12 mouse cellular contexts compared by ENCODE assay signal in the genomic region with DNA sequence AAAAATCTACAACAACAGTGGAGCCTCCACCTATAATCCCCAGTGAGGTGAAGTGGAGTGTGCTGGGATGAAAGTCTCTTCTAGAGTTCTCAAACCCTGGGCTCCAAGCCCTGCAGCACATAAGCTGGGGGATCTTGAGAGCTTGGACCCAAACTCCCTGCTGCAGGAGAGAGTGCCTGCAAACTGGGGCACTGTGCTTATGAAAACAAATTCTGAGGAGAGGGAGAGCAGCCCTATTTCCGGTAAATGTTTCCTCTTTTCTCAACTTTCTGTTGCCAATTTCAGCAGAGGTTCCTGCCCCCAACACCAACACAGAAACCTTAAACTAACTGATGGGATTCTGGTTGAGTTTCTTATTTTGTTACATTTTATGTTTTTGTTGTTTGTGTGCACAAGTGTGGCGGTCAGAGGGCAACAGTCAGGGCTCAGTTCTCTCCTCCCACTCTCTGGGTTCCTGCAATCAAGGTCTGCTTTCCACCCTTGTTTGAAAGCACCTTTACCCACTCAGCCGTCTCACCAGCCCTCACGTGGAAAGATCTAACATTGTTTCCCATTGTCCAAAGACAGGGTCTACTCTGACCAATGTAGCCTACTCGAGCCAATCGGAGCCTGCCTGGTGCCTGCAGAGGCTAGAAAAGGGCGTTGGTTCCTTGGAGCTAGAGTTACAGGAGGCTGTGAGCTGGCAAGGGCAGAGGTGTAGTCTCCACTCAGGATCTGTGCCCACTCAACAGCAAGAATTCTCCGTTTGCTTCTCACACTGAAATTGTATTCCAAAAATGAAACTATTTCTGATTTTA. TPM values are rescaled to one million over a fixed set of nuclear protein-coding genes. Genes with fewer than 3 reads are reported as not detected.
A peak's percentile ranks its signal among the peaks of the same experiment; 100 is the strongest.
DNase-seq lines count a peak whose midpoint lies in the region; TF ChIP-seq lines count a peak whose summit lies in the region.
"Had no signal": no experiment of that assay in that cellular context is flagged by ENCODE, and none has a peak within 500 bp of the region (broad histone marks: within the 10 kb centered on the region; RNA-seq: fewer than 3 reads in every experiment).

No protein-coding gene starts in this region.

- intact Hi-C loops in heart, adult 2 months (cut with DNase I) = loop anchor here (2.0 to 5.0 kb wide), 2 partner anchors 31 to 173 kb away; a partner anchor contains a TSS

- WGBS in heart, embryonic 10.5 days = 57% methylated on average over 8 of the region's 8 CpGs
- 50% methylated on average over 8 of the region's 8 CpGs for WGBS in heart, adult 2 months
- 11% methylated on average over 8 of the region's 8 CpGs for WGBS in spleen, adult 2 months
- WGBS in liver, adult 2 months = 14% methylated on average over 8 of the region's 8 CpGs
- WGBS in hindbrain, embryonic 10.5 days = 69% methylated on average over 8 of the region's 8 CpGs

- H3K9ac ChIP-seq in heart, adult 2 months (ENCODE audit: low read depth, low read length) = no peak overlapping the region
- peak overlapping the region; percentile 49 for H3K9ac ChIP-seq in liver, adult 2 months (ENCODE audit: low read depth, low read length)
- H3K9ac ChIP-seq: intestine, embryonic 15.5 days; lung, embryonic 14.5 days had no signal

- H3K9me3 ChIP-seq in heart, embryonic 10.5 days = no peaks in the 10 kb centered on the region
- no peaks in the 10 kb centered on the region for H3K9me3 ChIP-seq in hindbrain, embryonic 10.5 days
- H3K9me3 ChIP-seq: intestine, embryonic 15.5 days had no signal

- H3K4me1 ChIP-seq in heart, embryonic 10.5 days = peaks cover 18% of the 10 kb centered on the region
- peaks cover 4% of the 10 kb centered on the region for H3K4me1 ChIP-seq in heart, adult 2 months (ENCODE audit: control insufficient read depth, insufficient read depth, low read length)
- H3K4me1 ChIP-seq in spleen, adult 2 months (ENCODE audit: control insufficient read depth, insufficient read depth, insufficient read length) = peaks cover 14% of the 10 kb centered on the region; the same call in 1 of the 2 replicates
- H3K4me1 ChIP-seq in liver, adult 2 months (ENCODE audit: control insufficient read depth, insufficient read depth, low read length) = peaks cover 22% of the 10 kb centered on the region
- H3K4me1 ChIP-seq in hindbrain, embryonic 10.5 days (replicated peaks) = peaks cover 22% of the 10 kb centered on the region

- no peak for DNase-seq in heart, embryonic 10.5 days (ENCODE audit: low spot score)
- no peak for DNase-seq in heart, adult 2 months
- DNase-seq in spleen, adult 2 months (ENCODE audit: low read depth in 1 of 2, low spot score in 2 of 2) = no peak
- no peak for DNase-seq in spleen, adult 12 weeks (ENCODE audit: low spot score)
- DNase-seq in liver, adult 2 months (ENCODE audit: extremely low read depth, low read depth, low spot score) = peak; percentile 74
- peak; percentile 49 for DNase-seq in thymus, postnatal 14 days
- DNase-seq in hindbrain, embryonic 10.5 days (ENCODE audit: low spot score) = no peak
- DNase-seq in Muller cell, postnatal 12 days (ENCODE audit: inconsistent ontology term) = no peak
- DNase-seq: adrenal gland, postnatal 36 days; lung, embryonic 14.5 days had no signal

- no peak for TF ChIP-seq CTCF in heart, adult 2 months (IDR thresholded peaks at IDR 0.05)
- TF ChIP-seq CTCF in spleen, adult 2 months (IDR thresholded peaks at IDR 0.05; ENCODE audit: extremely low read depth, insufficient read depth, insufficient read length, insufficient replicate concordance) = no peak
- no peak for TF ChIP-seq CTCF in liver, adult 2 months (IDR thresholded peaks at IDR 0.05; ENCODE audit: low read depth, low read length)

- H3K79me2 ChIP-seq in heart, adult 2 months (replicated peaks; ENCODE audit: control insufficient read depth, insufficient read depth, low read length) = peaks cover 7% of the 10 kb centered on the region
- H3K79me2 ChIP-seq in liver, adult 2 months (ENCODE audit: control insufficient read depth, insufficient read depth, low read length) = peaks cover 16% of the 10 kb centered on the region; the same call in 1 of the 2 replicates

- no peak overlapping the region for H3K4me3 ChIP-seq in heart, embryonic 10.5 days
- no peak overlapping the region for H3K4me3 ChIP-seq in heart, adult 2 months
- peak overlapping the region; percentile 21; the same call in 1 of the 2 replicates for H3K4me3 ChIP-seq in spleen, adult 2 months (ENCODE audit: extremely low read depth, insufficient read depth, insufficient read length)
- H3K4me3 ChIP-seq in liver, adult 2 months (ENCODE audit: insufficient read depth, low read depth, low read length) = no peak overlapping the region
- no peak overlapping the region for H3K4me3 ChIP-seq in hindbrain, embryonic 10.5 days
- H3K4me3 ChIP-seq: intestine, embryonic 15.5 days had no signal

- peaks cover 11% of the 10 kb centered on the region for H3K36me3 ChIP-seq in heart, embryonic 10.5 days
- H3K36me3 ChIP-seq in heart, adult 2 months (ENCODE audit: control insufficient read depth, insufficient read depth, low read length) = no peaks in the 10 kb centered on the region
- 0 out of 2 replicates have a peak, but pooled peaks cover 3% of the 10 kb centered on the region for H3K36me3 ChIP-seq in spleen, adult 2 months (ENCODE audit: control insufficient read depth, insufficient read depth, low read length)
- H3K36me3 ChIP-seq in liver, adult 2 months (ENCODE audit: control insufficient read depth, insufficient read depth, low read length) = no peaks in the 10 kb centered on the region; the same call in 1 of the 2 replicates
- peaks cover 13% of the 10 kb centered on the region for H3K36me3 ChIP-seq in hindbrain, embryonic 10.5 days
- H3K36me3 ChIP-seq: intestine, embryonic 15.5 days had no signal

- TF ChIP-seq EP300 in heart, adult 2 months (IDR thresholded peaks at IDR 0.05; ENCODE audit: insufficient read depth, low read depth, low read length) = no peak

- peak overlapping the region; percentile 43; the same call in 1 of the 2 replicates for H3K27ac ChIP-seq in heart, embryonic 10.5 days
- no peak overlapping the region for H3K27ac ChIP-seq in heart, adult 2 months
- peak overlapping the region; percentile 86 for H3K27ac ChIP-seq in spleen, adult 2 months (ENCODE audit: insufficient read depth, low read length)
- H3K27ac ChIP-seq in liver, adult 2 months (replicated peaks; ENCODE audit: insufficient read depth, low read depth, low read length) = peak overlapping the region; percentile 84
- no peak overlapping the region for H3K27ac ChIP-seq in hindbrain, embryonic 10.5 days
- H3K27ac ChIP-seq: intestine, embryonic 15.5 days had no signal

- no peaks in the 10 kb centered on the region for H3K27me3 ChIP-seq in heart, embryonic 10.5 days (ENCODE audit: insufficient read depth, poor library complexity, severe bottlenecking)
- no peaks in the 10 kb centered on the region for H3K27me3 ChIP-seq in heart, adult 2 months (ENCODE audit: control insufficient read depth, insufficient read depth, low read length)
- no peaks in the 10 kb centered on the region for H3K27me3 ChIP-seq in spleen, adult 2 months (ENCODE audit: control insufficient read depth, insufficient read depth, low read length)
- H3K27me3 ChIP-seq in liver, adult 2 months (ENCODE audit: control insufficient read depth, insufficient read depth, low read length) = no peaks in the 10 kb centered on the region
- no peaks in the 10 kb centered on the region for H3K27me3 ChIP-seq in hindbrain, embryonic 10.5 days (ENCODE audit: insufficient read depth, poor library complexity, severe bottlenecking)
- H3K27me3 ChIP-seq: intestine, embryonic 15.5 days had no signal

- TF ChIP-seq POLR2A in heart, adult 2 months (IDR thresholded peaks at IDR 0.05; ENCODE audit: insufficient read depth, low read depth, low read length) = no peak
- TF ChIP-seq POLR2A in spleen, adult 2 months (IDR thresholded peaks at IDR 0.05; ENCODE audit: low read depth, low read length) = no peak
- no peak for TF ChIP-seq POLR2A in liver, adult 2 months (IDR thresholded peaks at IDR 0.05; ENCODE audit: extremely low read depth, insufficient read depth, low read length)

RNA-seq across cellular contexts. Expression of a gene that starts 2.4 kb away (rescaled TPM):
- 2,064 and 2,176 TPM in 2 replicates for polyA plus RNA-seq in heart, embryonic 10.5 days (2016; fragmentation: Nextera tagmentation; extraction: Ambion mirVana)
- total RNA-seq in heart, adult 2 months (2021) = 100 to 1,000 TPM; 850 to 914 TPM
- 1,001 and 1,201 TPM in 2 replicates for polyA plus RNA-seq in heart, adult 2 months (2012; rRNA removed)
- polyA plus RNA-seq in spleen, adult 2 months (2012; rRNA removed) = 730 and 862 TPM in 2 replicates
- total RNA-seq in liver, adult 2 months (2014; rRNA removed) = 527 and 614 TPM in 2 replicates
- 1,187 and 1,294 TPM in 2 replicates for polyA plus RNA-seq in liver, adult 2 months (2012; rRNA removed)
- polyA plus RNA-seq in hindbrain, embryonic 10.5 days (2016; fragmentation: Nextera tagmentation; extraction: Ambion mirVana) = 2,287 and 2,328 TPM in 2 replicates

RNA-seq across cellular contexts. Expression of a gene that starts 10.7 kb away (rescaled TPM):
- 7.9 and 8.8 TPM in 2 replicates for polyA plus RNA-seq in heart, embryonic 10.5 days (2016; fragmentation: Nextera tagmentation; extraction: Ambion mirVana)
- total RNA-seq in heart, adult 2 months (2021) = 1 to 10 TPM in 1 of 2 experiments, under 1 TPM in 1; 0.25 to 1.1 TPM
- 0.21 and 0.56 TPM in 2 replicates for polyA plus RNA-seq in heart, adult 2 months (2012; rRNA removed)
- not detected in 2 replicates for polyA plus RNA-seq in spleen, adult 2 months (2012; rRNA removed)
- not detected in 2 replicates for total RNA-seq in liver, adult 2 months (2014; rRNA removed)
- polyA plus RNA-seq in liver, adult 2 months (2012; rRNA removed) = not detected in 2 replicates
- polyA plus RNA-seq in hindbrain, embryonic 10.5 days (2016; fragmentation: Nextera tagmentation; extraction: Ambion mirVana) = 0.65 and 0.68 TPM in 2 replicates

RNA-seq across cellular contexts. Expression of a gene that starts 19.0 kb away (rescaled TPM):
- polyA plus RNA-seq in heart, embryonic 10.5 days (2016; fragmentation: Nextera tagmentation; extraction: Ambion mirVana) = not detected in 2 replicates
- total RNA-seq in heart, adult 2 months (2021) = under 1 TPM; 0.18 TPM
- 0.15 and 0.25 TPM in 2 replicates for polyA plus RNA-seq in heart, adult 2 months (2012; rRNA removed)
- 1.3 and 2.3 TPM in 2 replicates for polyA plus RNA-seq in spleen, adult 2 months (2012; rRNA removed)
- total RNA-seq in liver, adult 2 months (2014; rRNA removed) = 0.13 and 0.18 TPM in 2 replicates
- polyA plus RNA-seq in liver, adult 2 months (2012; rRNA removed) = 0.09 and 0.21 TPM in 2 replicates
- 0.12 and 0.16 TPM in 2 replicates for polyA plus RNA-seq in hindbrain, embryonic 10.5 days (2016; fragmentation: Nextera tagmentation; extraction: Ambion mirVana)
- polyA plus RNA-seq: intestine, embryonic 15.5 days; neural tube, embryonic 11.5 days had no signal

RNA-seq across cellular contexts. Expression of a gene that starts 19.8 kb away (rescaled TPM):
- 0.14 and 0.43 TPM in 2 replicates for polyA plus RNA-seq in heart, embryonic 10.5 days (2016; fragmentation: Nextera tagmentation; extraction: Ambion mirVana)
- 10 to 100 TPM; 10.7 to 15.8 TPM for total RNA-seq in heart, adult 2 months (2021)
- 12.0 and 15.1 TPM in 2 replicates for polyA plus RNA-seq in heart, adult 2 months (2012; rRNA removed)
- 0.02 TPM in 2 replicates for polyA plus RNA-seq in spleen, adult 2 months (2012; rRNA removed)
- not detected in 2 replicates for total RNA-seq in liver, adult 2 months (2014; rRNA removed)
- 0.05 TPM in 1 of 2 replicates, not detected in the other for polyA plus RNA-seq in liver, adult 2 months (2012; rRNA removed)
- polyA plus RNA-seq in hindbrain, embryonic 10.5 days (2016; fragmentation: Nextera tagmentation; extraction: Ambion mirVana) = 0.61 and 0.93 TPM in 2 replicates

RNA-seq across cellular contexts. Expression of a gene that starts 25.6 kb away (rescaled TPM):
- 116 and 151 TPM in 2 replicates for polyA plus RNA-seq in heart, embryonic 10.5 days (2016; fragmentation: Nextera tagmentation; extraction: Ambion mirVana)
- total RNA-seq in heart, adult 2 months (2021) = 10 to 100 TPM; 29.7 to 33.0 TPM
- 28.9 and 33.2 TPM in 2 replicates for polyA plus RNA-seq in heart, adult 2 months (2012; rRNA removed)
- polyA plus RNA-seq in spleen, adult 2 months (2012; rRNA removed) = 71.8 and 97.5 TPM in 2 replicates
- 16.0 and 17.4 TPM in 2 replicates for total RNA-seq in liver, adult 2 months (2014; rRNA removed)
- 29.4 and 42.2 TPM in 2 replicates for polyA plus RNA-seq in liver, adult 2 months (2012; rRNA removed)
- polyA plus RNA-seq in hindbrain, embryonic 10.5 days (2016; fragmentation: Nextera tagmentation; extraction: Ambion mirVana) = 189 and 192 TPM in 2 replicates

Comparison
In these comparisons a context has a peak if more than half of its experiments do, and no peak if none do; other contexts are left out.
1. H3K27ac ChIP-seq: peak in heart, embryonic 10.5 days (single experiment), spleen, adult 2 months (single experiment) and liver, adult 2 months (single experiment); none in heart, adult 2 months (single experiment) and hindbrain, embryonic 10.5 days (single experiment).
2. DNase-seq: peak in liver, adult 2 months (single experiment) and thymus, postnatal 14 days (single experiment); none in heart, embryonic 10.5 days (single experiment), heart, adult 2 months (0 of 2), spleen, adult 2 months (0 of 2), spleen, adult 12 weeks (single experiment), hindbrain, embryonic 10.5 days (single experiment) and Muller cell, postnatal 12 days (single experiment).